Mouse (Mus musculus): ENCODE measurements around the gene Trank1.

The Trank1 gene

DNA sequence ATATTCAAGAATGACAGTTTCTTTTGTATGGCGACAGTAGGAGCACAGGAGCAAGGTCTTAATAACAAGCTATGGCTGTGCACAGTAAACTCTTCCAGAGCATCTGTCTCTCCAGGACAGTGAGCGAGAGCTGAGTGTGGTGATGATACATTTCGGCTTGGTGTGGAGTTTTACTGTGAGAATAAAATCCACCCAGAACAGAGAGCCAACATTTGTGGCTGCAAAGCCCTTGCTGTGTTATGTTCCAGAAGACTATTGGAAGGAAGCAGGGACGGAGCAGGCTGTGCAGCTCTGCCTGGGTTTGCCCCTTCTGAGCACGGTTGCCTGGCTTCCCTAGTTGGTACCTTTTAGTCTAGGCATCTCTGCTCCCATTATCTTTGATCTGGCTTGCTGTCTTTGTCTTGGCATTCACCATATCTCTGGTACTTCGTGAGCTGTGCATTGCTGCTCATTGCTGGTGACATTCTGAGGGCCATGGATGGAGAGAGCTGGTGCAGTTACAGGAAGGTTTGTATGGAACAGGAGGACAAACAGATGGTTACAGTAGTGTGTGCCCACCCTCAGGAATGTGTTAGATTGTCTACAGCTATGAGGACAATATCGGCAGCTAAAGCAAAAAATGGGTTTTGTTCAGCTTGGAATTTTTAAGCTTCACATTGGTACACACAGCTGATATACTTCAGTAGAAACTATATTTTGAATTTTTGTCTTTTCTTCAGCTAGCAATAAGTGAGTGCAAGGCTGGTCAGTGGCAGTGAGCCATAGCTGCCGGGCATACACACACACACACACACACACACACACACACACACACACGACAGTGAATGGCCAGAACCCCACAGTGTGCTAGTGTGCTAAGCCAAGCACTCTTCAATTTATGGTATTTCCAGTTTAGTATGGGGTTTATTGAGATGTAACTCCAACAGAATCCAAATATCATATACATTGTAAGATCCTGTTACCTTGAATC lies 69.8 kb downstream of the Trank1 start:
- DNase-seq (ENCODE audit: low read depth, low spot score): no peak

DNA sequence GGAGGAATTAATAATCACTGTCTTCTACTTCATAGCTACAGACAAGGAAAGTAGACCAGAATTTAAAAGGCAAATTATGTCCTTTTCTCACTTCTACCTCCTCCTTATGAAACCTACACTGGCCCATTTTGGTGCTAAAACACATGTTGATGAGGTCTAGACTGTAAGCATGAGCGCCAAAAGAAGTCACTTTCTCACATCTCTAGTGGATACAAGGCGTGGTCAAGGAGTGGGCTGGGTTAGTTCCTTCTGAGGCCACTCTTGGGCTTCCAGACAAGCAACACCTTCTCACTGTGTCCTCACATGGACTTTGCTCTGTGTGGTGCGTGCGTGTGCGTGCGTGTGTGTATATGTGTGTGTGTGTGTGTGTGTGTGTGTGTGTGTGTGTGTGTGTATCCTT lies 70.9 kb downstream of the Trank1 start:
- DNase-seq (ENCODE audit: low read depth, low spot score): no peak

DNA sequence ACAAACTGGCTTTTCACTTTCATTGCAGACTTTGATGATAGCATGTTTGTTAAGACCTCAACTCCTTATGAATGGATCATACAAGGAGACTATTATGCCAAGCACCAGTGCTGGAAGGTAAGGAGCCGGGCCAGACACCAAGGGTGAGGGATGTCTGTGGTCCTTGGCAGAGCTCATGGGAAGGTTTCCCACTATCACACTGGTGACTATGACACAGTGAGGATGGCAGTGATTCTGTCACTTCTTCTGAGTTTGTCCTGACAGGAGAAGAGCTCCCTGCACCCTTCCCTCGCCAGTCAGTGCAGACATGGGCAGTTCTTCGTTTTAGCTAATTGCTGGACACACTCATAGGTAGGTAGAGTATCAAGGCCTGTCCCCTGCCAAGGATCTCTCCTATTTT lies 71.5 kb downstream of the Trank1 start:
- DNase-seq (ENCODE audit: low read depth, low spot score): no peak

DNA sequence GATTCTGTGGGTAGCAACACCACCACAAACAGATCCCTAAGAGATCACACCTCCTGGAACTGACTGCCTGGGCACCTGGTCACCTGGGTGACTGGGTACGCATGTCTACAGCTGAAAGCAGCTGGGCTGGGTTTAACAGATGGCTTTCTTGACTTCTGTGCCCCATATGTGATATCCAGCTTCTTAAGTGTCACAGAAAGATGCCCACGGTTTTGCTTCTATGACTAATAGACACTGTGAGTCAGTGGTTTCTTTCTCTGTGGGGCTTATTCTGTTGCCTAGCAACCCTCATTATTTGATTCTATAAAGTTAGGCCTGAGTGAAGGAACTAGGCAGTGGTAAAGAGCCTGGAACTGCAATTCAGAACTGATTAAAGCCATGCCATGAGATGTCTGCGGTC lies 72.2 kb downstream of the Trank1 start:
- DNase-seq (ENCODE audit: low read depth, low spot score): no peak

DNA sequence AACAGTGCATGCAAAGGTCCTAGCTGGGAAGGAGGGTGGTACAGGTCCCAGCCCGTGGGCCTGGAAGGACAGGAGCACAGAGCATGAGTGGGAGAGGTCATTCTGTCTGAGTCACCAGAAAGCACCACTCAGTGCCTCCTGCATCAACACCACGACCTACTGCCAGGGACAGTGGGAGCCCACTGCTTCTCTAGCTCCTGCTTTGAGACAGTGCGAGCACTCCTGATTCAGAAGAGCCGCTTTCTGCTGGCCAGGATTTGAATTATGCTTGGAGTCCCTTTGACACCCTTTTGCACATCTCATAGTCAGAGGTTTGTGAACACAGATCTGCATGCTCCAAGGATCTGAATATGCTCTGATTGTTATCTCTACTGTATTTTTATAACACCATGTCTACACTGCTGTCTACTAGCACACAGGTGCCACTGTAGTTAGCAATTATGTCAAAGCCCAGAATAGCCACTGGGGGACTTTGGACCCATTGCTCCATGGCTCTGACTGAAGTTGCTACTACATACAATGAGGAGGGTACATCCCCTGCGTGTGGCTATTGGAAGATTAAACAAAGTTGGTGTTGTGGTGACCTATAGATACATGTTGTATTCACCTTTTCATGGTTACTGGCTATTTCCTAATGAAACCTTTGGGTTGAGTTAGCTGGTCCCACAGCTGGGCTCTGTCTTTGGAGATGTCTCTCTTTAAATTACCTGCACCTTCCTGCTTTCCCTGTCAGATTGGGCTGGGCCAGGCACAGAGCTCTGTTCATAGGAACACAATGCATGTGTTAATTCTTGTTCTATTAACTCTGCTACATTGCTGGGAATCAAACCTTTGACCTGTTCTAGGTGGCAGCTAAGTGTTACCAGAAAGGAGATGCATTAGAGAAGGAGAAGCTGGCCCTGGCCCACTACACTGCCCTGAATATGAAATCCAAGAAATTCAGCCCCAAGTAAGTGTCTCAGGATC lies 74.3 kb downstream of the Trank1 start:
- DNase-seq (ENCODE audit: low read depth, low spot score): no peak

DNA sequence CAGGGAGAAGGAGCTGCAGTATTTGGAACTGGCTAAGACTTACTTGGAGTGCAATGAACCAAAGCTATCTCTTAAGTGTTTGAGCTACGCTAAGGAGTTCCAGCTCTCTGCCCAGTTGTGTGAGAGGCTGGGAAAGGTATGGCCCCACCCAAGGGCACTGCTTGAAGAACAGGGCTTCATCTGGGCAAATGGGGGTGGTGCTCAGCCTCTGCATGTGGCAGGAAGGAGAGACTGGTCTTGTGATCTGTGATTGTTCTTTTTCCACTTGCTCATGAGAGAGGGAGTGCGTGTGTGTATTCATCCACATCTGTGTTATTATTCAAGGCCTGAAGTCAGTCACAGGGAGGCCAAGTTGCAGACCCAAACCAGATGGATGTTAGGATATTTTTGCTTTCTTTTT lies 75.0 kb downstream of the Trank1 start:
- no peak for DNase-seq (ENCODE audit: low read depth, low spot score)

DNA sequence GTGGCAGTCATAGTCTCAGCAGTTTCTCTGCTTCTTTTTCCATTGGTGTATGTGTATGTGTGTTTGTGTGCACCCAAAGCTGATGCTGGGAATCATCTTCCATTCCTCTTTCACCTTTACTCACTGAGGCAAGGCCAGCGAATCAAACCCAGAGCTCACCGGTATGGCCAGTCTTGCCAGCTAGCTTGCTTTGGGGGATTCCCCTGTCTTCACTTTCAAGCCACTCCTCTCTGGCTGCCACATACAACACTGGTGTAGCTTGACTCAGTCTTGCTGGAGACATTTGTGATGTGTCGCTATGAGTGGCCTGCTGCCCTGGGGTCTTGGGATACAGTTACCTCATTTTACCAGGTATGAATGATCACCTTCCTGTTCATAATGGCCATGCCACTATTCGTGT lies 76.0 kb downstream of the Trank1 start:
- DNase-seq (ENCODE audit: low read depth, low spot score): no peak

DNA sequence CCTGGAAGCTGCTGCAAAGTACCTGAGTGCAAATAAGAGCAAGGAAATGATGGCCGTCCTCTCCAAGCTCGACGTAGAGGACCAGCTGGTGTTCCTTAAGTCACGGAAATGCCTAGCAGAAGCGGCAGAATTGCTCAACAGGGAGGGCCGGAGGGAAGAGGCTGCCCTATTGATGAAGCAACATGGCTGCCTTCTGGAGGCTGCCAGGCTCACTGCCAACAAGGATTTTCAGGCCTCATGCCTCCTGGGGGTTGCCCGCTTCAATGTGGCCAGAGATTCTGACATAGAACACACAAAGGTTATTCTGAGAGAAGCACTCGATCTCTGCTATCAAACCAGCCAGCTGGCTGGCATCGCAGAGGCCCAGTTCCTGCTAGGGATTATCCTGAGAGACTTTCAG lies 78.5 kb downstream of the Trank1 start:
- DNase-seq (ENCODE audit: low read depth, low spot score): no peak

DNA sequence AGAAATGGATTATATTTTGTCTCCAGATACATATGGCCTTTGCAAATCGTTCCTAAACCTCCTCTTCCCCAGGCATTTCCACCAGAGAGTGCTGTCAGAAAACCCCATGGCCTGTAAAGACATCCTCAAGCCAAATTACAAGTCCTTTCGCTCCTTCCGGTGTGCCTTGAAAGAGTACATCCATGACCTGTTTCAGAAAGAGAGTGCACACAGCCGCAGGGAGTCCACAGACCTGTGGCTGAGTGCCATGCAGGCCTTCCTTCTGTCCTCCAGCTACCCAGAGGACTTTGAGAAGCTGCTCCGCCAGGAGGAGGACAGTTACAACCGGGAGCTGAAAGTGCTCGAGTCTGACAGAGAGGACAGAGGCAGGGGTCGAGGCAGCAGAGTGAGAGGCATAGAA lies 79.5 kb downstream of the Trank1 start:
- DNase-seq (ENCODE audit: low read depth, low spot score): no peak

DNA sequence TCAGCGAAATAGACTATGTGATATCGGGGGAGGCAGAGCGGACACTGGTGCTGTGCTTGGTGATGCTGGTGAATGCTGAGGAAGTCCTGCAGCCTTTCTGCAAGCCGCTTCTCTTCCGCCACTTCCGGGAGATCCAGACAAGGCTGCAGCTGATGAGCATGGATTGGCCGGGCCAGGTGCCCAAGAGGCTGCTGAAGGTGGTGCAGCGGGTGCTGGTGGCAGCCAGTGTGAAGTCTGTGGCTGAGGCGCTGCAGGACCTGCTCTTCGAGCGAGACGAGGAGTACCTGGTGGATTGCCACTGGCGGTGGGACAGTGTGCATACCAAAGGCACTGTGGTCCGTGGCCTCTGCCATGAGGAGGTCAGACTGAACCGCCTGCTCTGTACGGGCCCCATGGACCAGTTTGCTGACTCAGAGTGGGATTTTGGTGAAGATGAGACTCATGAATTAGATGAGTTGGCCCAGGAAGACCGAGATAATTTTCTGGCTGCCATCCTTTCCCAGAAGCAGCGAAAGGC lies 80.4 kb downstream of the Trank1 start:
- DNase-seq (ENCODE audit: low read depth, low spot score): no peak

DNA sequence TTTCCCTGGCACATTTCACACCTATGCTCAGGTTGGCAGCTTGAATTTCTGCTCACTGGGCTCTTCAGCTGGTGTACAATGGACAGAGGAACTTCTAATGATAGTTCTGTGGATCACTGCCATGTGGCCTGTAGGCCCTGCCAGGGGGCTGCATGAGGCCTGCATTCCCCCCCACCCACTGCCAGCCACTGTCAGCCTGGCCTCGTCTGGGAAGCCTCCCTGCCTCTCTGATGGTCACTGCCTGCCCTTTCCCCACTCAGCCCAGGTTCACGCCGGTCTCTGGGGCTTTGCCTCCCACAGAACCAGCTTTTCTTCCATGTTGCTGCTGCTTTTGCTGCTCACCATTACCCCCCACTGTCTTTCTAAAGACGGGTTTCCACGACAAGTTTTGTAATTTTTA lies 83.7 kb downstream of the Trank1 start:
- no peak for DNase-seq (ENCODE audit: low read depth, low spot score)

DNA sequence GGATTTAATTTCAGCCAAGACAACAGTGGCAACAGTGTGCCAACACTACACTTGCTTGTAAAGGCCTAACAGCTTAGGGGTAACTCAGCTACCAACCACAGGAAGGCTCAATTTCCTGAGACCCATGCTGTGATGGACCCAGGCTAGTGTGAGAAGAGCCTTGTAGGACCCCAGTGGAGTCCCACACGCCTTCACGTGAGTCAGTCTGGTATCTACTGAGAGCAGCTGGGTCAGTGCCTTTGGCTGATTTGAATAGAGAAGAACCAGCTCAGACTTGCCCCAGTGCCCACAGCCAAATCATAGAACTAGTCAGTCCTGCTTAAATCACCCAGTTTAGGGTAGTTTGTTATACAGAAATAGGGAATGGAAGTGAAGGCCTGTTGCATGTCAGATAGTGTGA lies 86.5 kb downstream of the Trank1 start:
- DNase-seq (ENCODE audit: low read depth, low spot score): no peak

DNA sequence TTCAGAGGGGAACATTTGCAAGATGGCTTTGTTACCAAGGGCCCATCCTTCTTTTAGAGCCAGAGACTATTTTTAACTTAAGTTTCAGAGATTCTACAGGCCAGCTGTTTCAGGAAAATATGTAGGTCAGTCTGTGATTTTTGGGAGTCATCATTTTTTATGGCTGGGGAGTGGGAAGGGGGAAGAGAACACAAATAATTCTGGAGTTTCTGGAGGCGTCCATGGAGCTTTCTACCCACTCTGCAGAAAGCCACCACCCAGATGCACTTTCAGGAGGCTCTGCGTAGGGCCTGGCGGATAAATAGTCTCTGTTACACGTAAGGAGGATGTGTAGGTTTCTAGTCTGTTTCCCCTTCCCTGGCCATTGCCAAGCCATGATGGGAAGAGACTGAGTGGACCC lies 88.5 kb downstream of the Trank1 start:
- DNase-seq (ENCODE audit: low read depth, low spot score): no peak

DNA sequence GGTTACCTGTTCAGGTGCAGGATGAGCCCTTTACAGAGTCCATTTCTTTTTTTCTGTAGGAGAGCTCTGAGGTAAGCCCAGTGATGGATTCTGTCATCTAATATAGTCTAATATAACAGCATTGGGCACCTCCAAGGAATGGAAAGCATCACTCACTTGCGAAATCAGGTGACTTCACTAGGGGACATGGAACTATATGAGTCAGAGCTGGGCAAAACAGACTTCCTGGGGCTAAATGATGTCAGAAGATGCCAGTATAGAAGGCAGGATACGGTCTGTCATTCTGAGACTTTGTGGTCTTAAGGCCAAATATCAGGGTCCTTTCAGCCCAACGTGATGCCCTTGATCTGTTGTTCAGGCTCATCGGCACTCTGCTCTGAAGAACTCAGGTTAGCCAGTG lies 91.6 kb downstream of the Trank1 start:
- DNase-seq (ENCODE audit: low read depth, low spot score): no peak

DNA sequence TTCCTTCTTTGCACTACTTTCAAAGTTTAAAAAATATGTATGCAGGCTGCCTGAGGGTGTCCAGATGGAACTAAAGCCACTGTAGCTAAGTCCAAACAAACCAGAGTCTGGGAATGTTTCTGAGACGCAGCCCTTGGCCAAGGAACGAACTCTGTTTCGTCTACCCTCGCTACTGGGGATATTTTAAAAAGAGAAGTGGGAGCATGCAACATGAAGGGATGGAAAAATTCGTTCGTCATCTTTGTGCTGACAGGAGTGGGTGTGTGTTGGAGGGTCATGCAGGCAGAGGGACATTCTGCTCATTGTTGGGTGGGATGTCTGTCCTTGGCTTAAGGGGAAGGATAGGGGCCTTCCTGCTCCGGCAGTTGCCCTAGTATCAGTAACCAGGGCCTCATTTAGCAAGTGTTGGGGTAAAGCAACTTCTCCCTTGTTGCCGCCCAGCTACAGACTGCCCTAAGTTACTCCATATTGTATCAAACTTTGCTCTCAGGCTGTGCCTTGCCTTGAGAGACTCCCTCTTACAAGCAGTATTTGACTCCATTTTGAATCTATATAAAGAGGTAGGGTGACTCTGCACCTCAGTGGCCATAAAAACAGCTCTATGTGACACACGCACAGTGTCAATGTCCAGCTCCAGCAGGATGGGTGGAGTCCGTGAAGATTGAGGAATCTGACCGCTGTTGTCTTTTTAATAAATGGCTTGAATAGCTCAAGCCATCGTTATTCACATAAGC lies 93.0 kb downstream of the Trank1 start:
- no peak for DNase-seq (ENCODE audit: low read depth, low spot score)

DNA sequence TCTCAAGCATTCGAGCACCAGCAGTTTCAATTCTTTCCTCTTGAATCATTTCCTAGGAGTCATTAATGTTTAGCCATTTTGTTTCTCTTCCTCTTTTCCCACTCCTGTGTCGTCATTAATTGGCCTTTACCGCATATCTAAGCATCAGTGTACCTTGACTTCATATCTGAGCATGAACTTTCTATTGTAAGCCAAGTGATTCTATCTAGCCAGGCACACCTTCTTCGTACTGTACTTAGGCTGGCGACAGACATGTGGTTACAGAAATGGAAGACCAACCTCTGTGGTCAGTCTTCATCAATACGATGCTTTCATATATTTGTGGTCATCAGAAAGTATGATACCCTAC lies 93.5 kb downstream of the Trank1 start:
- no peak for DNase-seq (ENCODE audit: low read depth, low spot score)

DNA sequence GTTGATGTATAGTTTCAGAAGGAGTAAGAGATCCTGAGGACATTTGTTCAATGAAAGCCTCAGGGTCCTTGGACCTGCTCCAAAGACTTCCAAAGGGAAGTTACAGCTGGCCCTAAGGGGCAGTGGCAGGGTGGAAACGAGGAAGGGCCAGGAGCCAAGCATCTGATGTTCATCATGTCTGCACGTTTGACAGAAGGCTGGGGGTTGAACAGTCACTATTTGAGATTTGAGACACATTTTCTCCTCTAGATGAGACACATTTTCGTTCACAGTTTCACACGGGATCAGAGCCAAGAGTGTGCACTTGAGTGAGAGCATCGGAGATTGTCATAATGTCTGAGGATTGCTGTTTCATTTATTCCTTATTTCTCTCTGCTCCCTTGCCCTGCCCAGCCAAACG lies 96.5 kb downstream of the Trank1 start:
- no peak for DNase-seq (ENCODE audit: low read depth, low spot score)

DNA sequence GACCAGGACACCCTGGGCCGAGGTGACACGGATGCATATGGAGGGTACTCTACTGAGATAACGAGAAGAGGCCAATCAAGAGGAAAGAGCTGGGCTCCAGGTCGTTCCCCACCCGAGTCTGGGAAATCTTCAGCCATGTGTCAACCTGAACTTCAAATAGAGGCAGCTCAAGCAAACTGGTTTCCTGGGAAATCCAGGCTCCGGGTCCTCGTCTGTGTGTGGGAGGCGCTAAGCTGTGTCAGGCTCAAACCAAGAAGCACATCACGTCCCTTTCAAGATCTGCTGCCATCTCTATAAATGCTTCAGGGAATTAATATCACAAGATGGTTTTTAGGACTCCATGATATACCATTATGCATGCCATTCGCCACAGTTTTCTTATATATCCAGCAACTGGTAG lies 96.9 kb downstream of the Trank1 start:
- DNase-seq (ENCODE audit: low read depth, low spot score): no peak

DNA sequence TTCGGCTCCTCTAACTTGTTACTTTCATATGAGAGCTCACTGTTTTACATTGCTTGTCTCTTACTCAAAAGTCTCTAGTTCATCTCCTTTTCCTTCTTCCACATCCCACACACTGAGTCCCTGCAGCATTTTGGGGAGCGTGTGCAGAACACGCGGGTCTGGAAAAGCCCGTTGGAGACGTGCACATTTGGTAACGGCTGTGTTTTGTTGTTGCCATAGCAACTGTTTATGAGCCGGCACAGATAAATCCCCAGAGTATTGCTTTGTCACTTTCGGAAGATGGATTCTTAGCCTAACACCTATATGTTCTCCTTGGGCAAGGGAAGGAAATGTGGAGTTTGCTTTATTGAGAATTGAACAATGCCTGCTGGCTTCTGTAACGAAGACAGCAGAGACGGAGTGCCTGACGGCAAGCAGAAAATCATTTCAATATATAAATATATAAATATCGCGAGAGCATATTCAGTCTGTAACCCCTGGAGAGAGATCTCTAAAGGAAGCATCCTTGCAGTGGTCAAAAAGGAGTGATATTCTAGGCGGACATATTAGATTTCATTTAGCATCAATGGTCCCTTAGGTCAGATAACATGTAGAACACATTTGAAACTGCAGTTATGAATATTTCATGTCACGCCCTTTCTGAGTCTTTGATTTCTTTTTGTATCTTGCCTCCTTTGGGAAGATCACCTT lies 101.1 kb downstream of the Trank1 start:
- no peak for DNase-seq (ENCODE audit: low read depth, low spot score)

DNA sequence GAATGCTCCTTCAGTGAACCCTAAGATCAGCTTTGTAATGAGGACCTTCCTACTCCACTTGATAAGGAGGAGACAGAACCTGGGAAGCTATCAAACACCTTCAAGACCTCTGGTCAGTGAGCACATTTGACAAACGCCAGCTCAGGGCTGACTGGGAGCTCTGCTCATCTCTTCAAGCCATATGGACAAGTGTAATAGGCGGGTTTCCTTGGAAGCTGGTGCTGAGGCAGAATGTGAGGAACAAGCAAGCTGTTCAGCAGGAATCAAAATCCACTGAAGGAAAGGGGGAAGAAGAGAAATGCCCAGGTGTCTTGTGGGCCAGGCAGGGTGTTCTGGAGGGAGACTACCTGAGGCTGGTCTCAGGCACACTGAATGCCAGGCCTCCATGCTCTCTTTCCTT lies 110.3 kb downstream of the Trank1 start:
- no peak for DNase-seq (ENCODE audit: low read depth, low spot score)

DNA sequence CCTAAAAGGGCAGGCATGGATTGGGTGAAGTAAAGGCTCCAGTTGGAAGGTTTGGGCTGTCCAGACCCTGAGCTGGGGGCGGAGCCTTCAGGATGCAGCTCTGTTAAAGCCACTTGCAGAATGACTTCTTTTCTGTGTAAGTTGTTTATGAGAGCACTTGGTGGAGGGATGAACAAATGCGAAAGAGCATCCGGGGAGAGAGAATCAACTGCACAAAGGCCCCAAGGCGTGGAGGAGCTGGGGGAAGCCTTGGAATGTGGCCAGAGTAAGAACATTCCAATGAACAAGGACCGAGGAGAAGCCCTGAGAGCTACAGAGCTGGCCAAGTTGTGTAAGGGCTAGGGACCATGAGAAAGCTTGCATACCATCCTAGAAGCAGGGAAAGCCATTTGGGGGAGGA lies 111.0 kb downstream of the Trank1 start:
- DNase-seq (ENCODE audit: low read depth, low spot score): no peak

Data from retina, postnatal 7 days (tissue).